Mouse (Mus musculus) sigmoid colon, adult 10 weeks (tissue): ENCODE measurements around the gene Olfr770. TPM values are rescaled to one million over a fixed set of nuclear protein-coding genes. Genes with fewer than 3 reads are reported as not detected.

Experiments used
- polyA plus RNA-seq: library from polyadenylated mRNA; stranded (reverse); fragments of 350-450 nt; fragmentation: Illumina TruSeq; extraction: RNeasy Lipid Tissue Mini Kit (QIAGEN cat#74804); gene quantifications from one replicate; pipeline ENCODE4 v1.2.3, GENCODE M21; 2014; ENCODE audit warnings: low read depth, low replicate concordance

The Olfr770 gene
- not detected for polyA plus RNA-seq

DNA sequence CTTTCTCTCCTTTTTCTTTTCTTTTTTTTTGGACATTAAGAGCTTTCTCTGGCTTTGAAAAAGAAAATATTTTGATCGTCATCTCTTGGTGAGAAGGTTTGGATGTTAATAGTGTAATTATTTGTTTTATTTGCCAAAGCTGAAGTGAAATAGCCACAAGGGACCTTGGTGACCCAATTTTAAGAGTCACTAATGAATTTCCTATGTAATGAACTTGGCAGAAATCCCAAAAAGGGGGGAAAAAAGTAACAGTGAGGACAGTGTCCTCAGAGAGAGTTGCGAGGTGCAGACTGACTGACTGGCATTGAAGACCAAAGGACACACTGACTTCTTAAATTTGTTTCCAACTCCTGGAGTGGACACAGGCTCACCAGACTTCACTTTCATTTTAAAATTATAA, at the start of gene Olfr770:
Gene Olfr770, minus strand, starts transcription at position 101 of the 400 bp plus-strand sequence.

DNA sequence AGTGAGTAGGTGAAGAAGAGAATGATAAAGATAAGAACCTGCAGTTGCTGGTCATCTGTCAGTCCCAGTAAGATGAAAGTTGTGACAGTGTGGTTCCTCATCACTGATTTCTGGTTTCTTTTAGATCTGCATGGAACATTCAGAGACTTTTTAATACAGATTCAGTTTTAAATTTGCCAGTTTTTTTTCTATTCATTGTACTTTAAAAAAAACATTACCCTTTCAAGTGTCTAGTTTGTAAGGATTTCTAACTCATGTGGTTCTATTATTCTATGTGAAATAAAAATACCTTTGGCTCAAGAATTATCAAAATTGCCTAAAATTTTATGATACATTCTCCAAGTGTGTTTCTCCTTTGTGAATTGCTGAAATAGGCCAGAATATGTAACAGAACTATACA, 48.5 kb upstream of the Olfr770 start, which contains the start of gene Olfr773:
Gene Olfr773, minus strand, starts transcription at position 101 of the 400 bp plus-strand sequence.

DNA sequence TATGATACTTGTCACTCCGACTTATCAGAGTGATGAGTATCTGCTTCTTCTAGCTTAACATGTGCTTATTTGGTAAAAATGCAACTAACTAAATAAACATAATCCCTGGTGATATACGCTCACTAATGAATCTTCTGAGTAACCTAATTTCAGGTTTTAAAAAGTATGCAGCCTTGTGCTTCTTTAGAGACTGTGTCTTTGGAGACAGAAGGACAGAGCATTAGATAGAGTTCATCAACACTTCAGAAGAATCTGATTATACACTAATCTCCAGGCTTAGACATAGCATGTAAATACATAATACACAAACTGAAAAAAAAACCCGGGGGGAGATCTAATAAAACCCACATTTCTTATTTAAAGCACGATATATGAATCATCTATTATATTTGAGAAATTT, 39.0 kb upstream of the Olfr770 start, which contains the start of gene Olfr772:
Gene Olfr772, minus strand, starts transcription at position 101 of the 400 bp plus-strand sequence.

DNA sequence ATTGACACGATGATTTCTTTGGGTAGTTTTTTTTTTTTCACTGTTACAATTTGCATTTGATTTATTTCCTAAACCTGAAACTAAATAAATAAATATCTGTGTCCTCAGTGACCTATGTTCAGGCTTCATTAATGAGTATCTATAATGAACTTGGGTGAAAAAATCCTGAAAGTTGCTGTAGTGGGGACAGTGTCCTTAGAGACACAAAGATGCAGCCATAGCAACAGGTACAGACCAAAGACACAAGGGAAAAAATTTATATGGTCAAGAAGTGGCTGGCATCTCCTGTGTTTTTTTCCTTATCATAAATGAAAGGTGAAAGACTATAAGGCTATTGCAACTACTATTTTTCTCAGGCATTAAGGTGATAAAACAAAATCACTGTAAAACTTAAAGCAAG, 25.9 kb upstream of the Olfr770 start, which contains the start of gene Olfr771:
Gene Olfr771, minus strand, starts transcription at position 101 of the 400 bp plus-strand sequence.

DNA sequence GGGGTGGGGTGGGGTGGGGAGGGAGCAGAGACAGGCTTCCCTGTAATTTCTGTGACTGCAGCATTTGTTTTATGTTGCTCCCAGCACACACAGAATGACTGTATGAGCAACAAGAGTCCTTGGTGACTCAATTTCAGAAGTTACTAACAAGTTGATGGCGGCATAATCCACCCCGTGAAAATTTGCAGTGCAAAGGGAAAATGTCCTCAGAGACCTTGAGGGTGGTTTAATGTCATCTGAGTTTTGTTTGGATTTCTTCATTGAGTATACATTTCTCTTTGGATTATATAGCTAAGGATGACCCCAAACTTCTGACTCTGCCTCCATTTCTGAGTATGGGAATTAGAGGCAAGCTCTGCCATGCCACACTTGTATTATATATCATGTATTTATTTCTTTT, 21.0 kb downstream of the Olfr770 start, which contains the start of gene Olfr769:
Gene Olfr769, minus strand, starts transcription at position 101 of the 400 bp plus-strand sequence.

DNA sequence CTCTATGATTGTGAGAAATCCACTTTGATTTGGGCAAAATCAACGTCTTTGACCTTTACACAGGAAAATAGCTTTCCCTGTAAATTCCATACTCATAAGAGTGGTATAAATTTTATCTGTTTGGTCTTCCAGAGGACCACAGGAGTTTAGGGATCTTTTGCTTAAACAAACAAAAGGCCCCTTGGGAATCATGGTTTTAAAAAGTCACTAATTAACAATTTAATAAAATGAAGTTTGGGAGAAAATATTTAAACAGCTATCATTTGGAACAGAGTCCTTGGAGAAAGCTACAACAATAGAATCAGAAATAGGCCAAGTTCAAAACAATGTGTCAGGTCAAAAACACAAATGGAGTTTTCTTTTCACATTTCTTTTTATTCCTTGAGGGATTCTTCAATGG, 39.5 kb downstream of the Olfr770 start, which contains the start of gene Olfr768:
Gene Olfr768, minus strand, starts transcription at position 101 of the 400 bp plus-strand sequence.

DNA sequence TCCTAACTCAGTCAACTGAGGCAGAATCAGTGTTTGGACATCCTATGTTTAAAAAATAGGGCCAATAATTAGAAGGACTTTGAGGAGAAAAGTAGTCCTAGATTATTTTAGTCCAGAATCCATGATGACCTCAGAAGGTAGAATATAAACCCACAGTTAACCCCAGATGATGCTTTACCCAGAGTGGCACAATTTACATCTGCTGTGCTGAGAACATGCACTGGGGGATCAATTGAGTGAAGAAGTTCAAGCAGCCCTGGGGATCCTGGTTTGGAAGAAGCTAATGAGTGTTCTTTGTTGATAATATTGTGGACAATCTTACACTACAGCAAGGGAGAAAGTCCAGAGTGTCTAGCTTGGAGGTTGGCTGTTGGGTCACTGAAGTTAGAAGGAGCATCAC, 56.0 kb downstream of the Olfr770 start, which contains the start of gene Olfr767:
Gene Olfr767, minus strand, starts transcription at position 101 of the 400 bp plus-strand sequence.

Other genes with a start within 250 kb of the Olfr770 start
- gene Gdf11, start 247.3 kb downstream of the Olfr770 start, polyA plus RNA-seq, result 2.7 TPM
- 777 TPM for gene Cd63, start 238.0 kb downstream of the Olfr770 start, polyA plus RNA-seq
- gene Rdh5, start 216.1 kb downstream of the Olfr770 start, polyA plus RNA-seq, result 3.9 TPM
- not detected for gene Bloc1s1, start 215.0 kb downstream of the Olfr770 start, polyA plus RNA-seq
- 4.2 TPM for gene Itga7, start 205.2 kb downstream of the Olfr770 start, polyA plus RNA-seq
- 20.4 TPM for gene Mettl7b, start 178.0 kb downstream of the Olfr770 start, polyA plus RNA-seq
- gene Olfr9, start 149.6 kb downstream of the Olfr770 start, polyA plus RNA-seq, result not detected
- gene Olfr763, start 128.2 kb downstream of the Olfr770 start, polyA plus RNA-seq, result not detected
- gene Olfr764-ps1, start 99.1 kb downstream of the Olfr770 start, polyA plus RNA-seq, result not detected
- not detected for gene Olfr765, start 89.0 kb downstream of the Olfr770 start, polyA plus RNA-seq
- not detected for gene Olfr766-ps1, start 70.0 kb downstream of the Olfr770 start, polyA plus RNA-seq
- not detected for gene Olfr767, start 56.1 kb downstream of the Olfr770 start, polyA plus RNA-seq
- not detected for gene Olfr768, start 39.6 kb downstream of the Olfr770 start, polyA plus RNA-seq
- not detected for gene Olfr769, start 21.1 kb downstream of the Olfr770 start, polyA plus RNA-seq
- gene Olfr771, start 25.8 kb upstream of the Olfr770 start, polyA plus RNA-seq, result not detected
- not detected for gene Olfr772, start 38.9 kb upstream of the Olfr770 start, polyA plus RNA-seq
- not detected for gene Olfr773, start 48.4 kb upstream of the Olfr770 start, polyA plus RNA-seq
- gene Olfr774, start 97.2 kb upstream of the Olfr770 start, polyA plus RNA-seq, result not detected
- gene Olfr775, start 109.4 kb upstream of the Olfr770 start, polyA plus RNA-seq, result not detected
- not detected for gene Olfr776, start 120.1 kb upstream of the Olfr770 start, polyA plus RNA-seq
- gene Olfr777, start 132.5 kb upstream of the Olfr770 start, polyA plus RNA-seq, result not detected
- gene Olfr780, start 179.1 kb upstream of the Olfr770 start, polyA plus RNA-seq, result not detected
- gene Olfr781, start 189.9 kb upstream of the Olfr770 start, polyA plus RNA-seq, result not detected
- gene Olfr782, start 209.9 kb upstream of the Olfr770 start, polyA plus RNA-seq, result not detected
- gene Olfr784, start 245.1 kb upstream of the Olfr770 start, polyA plus RNA-seq, result not detected